ENCODE assay signal across 8 mouse cellular contexts in the genomic region with DNA sequence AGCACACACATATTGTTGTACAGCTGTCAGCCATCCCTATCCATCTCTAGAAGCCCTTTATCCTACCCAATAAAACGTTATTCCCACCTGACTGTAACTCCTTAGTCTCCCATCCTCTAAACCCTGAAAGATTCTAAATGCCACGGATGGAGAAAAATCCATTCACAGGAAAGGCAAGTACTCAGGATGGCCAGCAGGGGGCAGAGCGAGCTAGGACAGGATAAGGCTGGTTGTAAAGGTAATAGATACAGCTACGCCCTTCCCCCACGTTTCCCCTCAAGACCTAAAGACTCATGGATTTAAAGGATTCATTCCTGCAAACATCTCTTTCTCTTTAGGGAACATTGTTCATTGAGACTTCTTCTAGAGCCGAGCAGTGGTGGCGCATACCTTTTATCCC. TPM values are rescaled to one million over a fixed set of nuclear protein-coding genes. Genes with fewer than 3 reads are reported as not detected.
DNase-seq lines count a peak whose midpoint lies in the region; ATAC-seq and TF ChIP-seq lines count a peak whose summit lies in the region.

No protein-coding gene starts in this region.

- H3K9me3 ChIP-seq in kidney, embryonic 16.5 days (ENCODE audit: low read length) = no peaks in the 10 kb centered on the region
- no peaks in the 10 kb centered on the region for H3K9me3 ChIP-seq in hindbrain, embryonic 10.5 days

- no peaks in the 10 kb centered on the region for H3K79me2 ChIP-seq in liver, adult 2 months (ENCODE audit: control insufficient read depth, insufficient read depth, low read length)

- H3K36me3 ChIP-seq in kidney, embryonic 16.5 days (ENCODE audit: insufficient read depth, low read length) = no peaks in the 10 kb centered on the region
- H3K36me3 ChIP-seq in hindbrain, embryonic 10.5 days = no peaks in the 10 kb centered on the region
- H3K36me3 ChIP-seq in liver, adult 2 months (ENCODE audit: control insufficient read depth, insufficient read depth, low read length) = no peaks in the 10 kb centered on the region

- peak; percentile 75; the same call in 1 of the 2 replicates for TF ChIP-seq CTCF in liver, adult 2 months (IDR thresholded peaks at IDR 0.05; ENCODE audit: low read depth, low read length)

- H3K4me1 ChIP-seq in kidney, embryonic 16.5 days (ENCODE audit: insufficient read depth, low read length) = no peaks in the 10 kb centered on the region
- H3K4me1 ChIP-seq in hindbrain, embryonic 10.5 days (replicated peaks) = no peaks in the 10 kb centered on the region
- H3K4me1 ChIP-seq in liver, adult 2 months (ENCODE audit: control insufficient read depth, insufficient read depth, low read length) = no peaks in the 10 kb centered on the region

- WGBS in kidney, embryonic 16.5 days = 20% methylated on average over 7 of the region's 7 CpGs
- 25% methylated on average over 7 of the region's 7 CpGs for WGBS in hindbrain, embryonic 10.5 days
- 23% methylated on average over 7 of the region's 7 CpGs for whole genome bisulfite sequencing in liver, adult 2 months

- H3K4me3 ChIP-seq in kidney, embryonic 16.5 days (ENCODE audit: low read length) = no peak overlapping the region
- no peak overlapping the region for H3K4me3 ChIP-seq in hindbrain, embryonic 10.5 days
- no peak overlapping the region for H3K4me3 ChIP-seq in liver, adult 2 months (ENCODE audit: insufficient read depth, low read depth, low read length)

- DNase-seq in kidney, adult 18-20 months = peak; percentile 52
- peak; percentile 19 for DNase-seq in Muller cell, postnatal 12 days (ENCODE audit: inconsistent ontology term)
- peak; percentile 64 for DNase-seq in hindbrain, embryonic 10.5 days (ENCODE audit: low spot score)
- peak; percentile 32 for DNase-seq in liver, adult 2 months (ENCODE audit: extremely low read depth, low read depth, low spot score)
- DNase-seq in neural tube, embryonic 10.5 days (ENCODE audit: extremely low spot score, low spot score) = peak; percentile 67
- DNase-seq in thymus, postnatal 36 days = peak; percentile 50 to 54

- H3K9ac ChIP-seq in kidney, embryonic 16.5 days (replicated peaks; ENCODE audit: low read length) = no peak overlapping the region
- H3K9ac ChIP-seq in liver, adult 2 months (ENCODE audit: low read depth, low read length) = no peak overlapping the region

- H3K27me3 ChIP-seq in kidney, embryonic 16.5 days (ENCODE audit: insufficient read depth, low read length) = no peaks in the 10 kb centered on the region
- H3K27me3 ChIP-seq in hindbrain, embryonic 10.5 days (ENCODE audit: insufficient read depth, poor library complexity, severe bottlenecking) = peaks cover 4% of the 10 kb centered on the region
- H3K27me3 ChIP-seq in liver, adult 2 months (ENCODE audit: control insufficient read depth, insufficient read depth, low read length) = peaks cover 2% of the 10 kb centered on the region; the same call in 1 of the 2 replicates

- ATAC-seq in kidney, embryonic 16.5 days (ENCODE audit: low FRiP score, low TSS enrichment) = no peak
- ATAC-seq in common myeloid progenitor, adult 5-6 weeks (replicated peaks; ENCODE audit: low read depth, poor library complexity, severe bottlenecking) = peak; percentile 72

- TF ChIP-seq POLR2A in liver, adult 2 months (IDR thresholded peaks at IDR 0.05; ENCODE audit: extremely low read depth, insufficient read depth, low read length) = no peak

- no peak overlapping the region; the same call in 1 of the 2 replicates for H3K4me2 ChIP-seq in kidney, embryonic 16.5 days (replicated peaks; ENCODE audit: low read depth, low read length)

- H3K27ac ChIP-seq in kidney, embryonic 16.5 days (ENCODE audit: low read length) = no peak overlapping the region
- no peak overlapping the region for H3K27ac ChIP-seq in hindbrain, embryonic 10.5 days
- no peak overlapping the region for H3K27ac ChIP-seq in liver, adult 2 months (replicated peaks; ENCODE audit: insufficient read depth, low read depth, low read length)

RNA-seq across cellular contexts. Expression of a gene that starts 34.0 kb away (rescaled TPM):
- polyA plus RNA-seq in kidney, embryonic 16.5 days (2015; fragmentation: Nextera tagmentation; extraction: Ambion mirVana) = 11.7 and 14.1 TPM in 2 replicates
- total RNA-seq in common myeloid progenitor, adult 5-6 weeks (2017) = 5.9 TPM in 2 replicates
- 3.5 and 4.4 TPM in 2 replicates for polyA plus RNA-seq in hindbrain, embryonic 10.5 days (2016; fragmentation: Nextera tagmentation; extraction: Ambion mirVana)
- 1.1 and 3.2 TPM in 2 replicates for total RNA-seq in liver, adult 2 months (2014; rRNA removed)
- polyA plus RNA-seq in liver, adult 2 months (2012; rRNA removed) = 7.6 and 11.7 TPM in 2 replicates

RNA-seq across cellular contexts. Expression of a gene that starts 38.4 kb away (rescaled TPM):
- polyA plus RNA-seq in kidney, embryonic 16.5 days (2015; fragmentation: Nextera tagmentation; extraction: Ambion mirVana) = 1.4 and 1.9 TPM in 2 replicates
- not detected in 2 replicates for total RNA-seq in common myeloid progenitor, adult 5-6 weeks (2017)
- polyA plus RNA-seq in hindbrain, embryonic 10.5 days (2016; fragmentation: Nextera tagmentation; extraction: Ambion mirVana) = 0.14 and 0.39 TPM in 2 replicates
- 0.37 TPM in 1 of 2 replicates, not detected in the other for total RNA-seq in liver, adult 2 months (2014; rRNA removed)
- not detected in 2 replicates for polyA plus RNA-seq in liver, adult 2 months (2012; rRNA removed)

RNA-seq across cellular contexts. Expression of a gene that starts 39.3 kb away (rescaled TPM):
- 21.0 and 24.2 TPM in 2 replicates for polyA plus RNA-seq in kidney, embryonic 16.5 days (2015; fragmentation: Nextera tagmentation; extraction: Ambion mirVana)
- 2.6 and 10.2 TPM in 2 replicates for total RNA-seq in common myeloid progenitor, adult 5-6 weeks (2017)
- polyA plus RNA-seq in hindbrain, embryonic 10.5 days (2016; fragmentation: Nextera tagmentation; extraction: Ambion mirVana) = 7.9 and 8.4 TPM in 2 replicates
- total RNA-seq in liver, adult 2 months (2014; rRNA removed) = 11.5 and 13.7 TPM in 2 replicates
- 3.9 and 5.1 TPM in 2 replicates for polyA plus RNA-seq in liver, adult 2 months (2012; rRNA removed)

RNA-seq across cellular contexts. Expression of a gene that starts 52.0 kb away (rescaled TPM):
- not detected in 2 replicates for polyA plus RNA-seq in kidney, embryonic 16.5 days (2015; fragmentation: Nextera tagmentation; extraction: Ambion mirVana)
- total RNA-seq in common myeloid progenitor, adult 5-6 weeks (2017) = 0.37 and 1.4 TPM in 2 replicates
- polyA plus RNA-seq in hindbrain, embryonic 10.5 days (2016; fragmentation: Nextera tagmentation; extraction: Ambion mirVana) = 0.42 and 0.86 TPM in 2 replicates
- total RNA-seq in liver, adult 2 months (2014; rRNA removed) = 1.6 TPM in 2 replicates
- 31.8 and 32.8 TPM in 2 replicates for polyA plus RNA-seq in liver, adult 2 months (2012; rRNA removed)
